Mouse (Mus musculus): ENCODE measurements around the gene Cx3cr1.

GRCm38 (mm10) chr9:119943326-119943725 is 126.4 kb downstream of the Cx3cr1 start:
- TF ChIP-seq POLR2A (IDR thresholded peaks at IDR 0.05; ENCODE audit: insufficient read depth, low read depth, low read length), result no peak
- TF ChIP-seq CTCF (IDR thresholded peaks at IDR 0.05), result no peak
